Mouse (Mus musculus) fibroblast of lung, adult 2 months (primary cell): ENCODE data around the gene Stk19.

ENCODE experiments used
- DNase-seq: peaks from one replicate; pipeline ENCODE4 v3.0.0-alpha.2; 2011; ENCODE audit warnings: low read depth

Gene Stk19

GRCm38 (mm10) chr17:34836856-34837221, at the start of gene Stk19, which contains the start of gene Dxo:
Stk19 (minus strand) TSS chr17:34836945.
Dxo (plus strand) TSS chr17:34837019.
- peak; percentile 88 for DNase-seq

- no peak for DNase-seq
Observed at GRCm38 (mm10) chr17:34885615-34886014, 48.9 kb upstream of the Stk19 start.

GRCm38 (mm10) chr17:34884704-34885103, 48.0 kb upstream of the Stk19 start:
- DNase-seq: no peak

GRCm38 (mm10) chr17:34883332-34883731, 46.6 kb upstream of the Stk19 start:
- DNase-seq: no peak

- DNase-seq: no peak
Observed at GRCm38 (mm10) chr17:34881683-34882310, 45.1 kb upstream of the Stk19 start, which contains the start of gene Gm20547. Gm20547 (minus strand) TSS chr17:34882042.

- DNase-seq: no peak
Observed at GRCm38 (mm10) chr17:34881166-34881565, 44.4 kb upstream of the Stk19 start.

GRCm38 (mm10) chr17:34879336-34879879, 42.7 kb upstream of the Stk19 start, which contains the start of gene Zbtb12:
Zbtb12 (plus strand) TSS chr17:34879483.
- no peak for DNase-seq

GRCm38 (mm10) chr17:34874321-34874720, 37.6 kb upstream of the Stk19 start:
- no peak for DNase-seq

GRCm38 (mm10) chr17:34865981-34866380, 29.2 kb upstream of the Stk19 start:
- no peak for DNase-seq

- no peak for DNase-seq
Observed at GRCm38 (mm10) chr17:34862416-34863081, 25.8 kb upstream of the Stk19 start, which contains the start of gene Cfb. Cfb (minus strand) TSS chr17:34862518.

GRCm38 (mm10) chr17:34861704-34862415, 25.1 kb upstream of the Stk19 start:
- no peak for DNase-seq

GRCm38 (mm10) chr17:34860514-34860913, 23.8 kb upstream of the Stk19 start:
- DNase-seq: no peak

- DNase-seq: no peak
Observed at GRCm38 (mm10) chr17:34858670-34859069, 21.9 kb upstream of the Stk19 start.

- no peak for DNase-seq
Observed at GRCm38 (mm10) chr17:34855825-34856224, 19.1 kb upstream of the Stk19 start.

GRCm38 (mm10) chr17:34854761-34855160, 18.0 kb upstream of the Stk19 start:
- no peak for DNase-seq

- DNase-seq: no peak
Observed at GRCm38 (mm10) chr17:34853511-34853910, 16.8 kb upstream of the Stk19 start.

- DNase-seq: no peak
Observed at GRCm38 (mm10) chr17:34850517-34851125, 13.9 kb upstream of the Stk19 start.

- DNase-seq: peak; percentile 92
Observed at GRCm38 (mm10) chr17:34849722-34850516, 13.2 kb upstream of the Stk19 start, which contains the start of the genes Skiv2l and Nelfe. Skiv2l (minus strand) TSS chr17:34850210. Nelfe (plus strand) TSS chr17:34850391.

- no peak for DNase-seq
Observed at GRCm38 (mm10) chr17:34847615-34848014, 10.9 kb upstream of the Stk19 start.

- no peak for DNase-seq
Observed at GRCm38 (mm10) chr17:34847192-34847591, 10.4 kb upstream of the Stk19 start.

- DNase-seq: no peak
Observed at GRCm38 (mm10) chr17:34844884-34845283, 8.1 kb upstream of the Stk19 start.
